Mouse (Mus musculus): ENCODE measurements around the gene Sdhaf1. TPM values are rescaled to one million over a fixed set of nuclear protein-coding genes. Genes with fewer than 3 reads are reported as not detected.
A peak's percentile ranks its signal among the peaks of the same experiment; 100 is the strongest.

Sdhaf1 gene
- polyA plus RNA-seq, 1 experiment from 2014 or later: 24.4 TPM

GRCm38 (mm10) chr7:30296816-30297215, 26.9 kb downstream of the Sdhaf1 start:
- Histone ChIP-seq H3K4me1 (ENCODE audit: control insufficient read depth, insufficient read depth, low read length) (no peaks in the 10 kb centered on the region), H3K27ac (replicated peaks; ENCODE audit: low read depth, low read length) (no peak overlapping the region), H3K9ac (replicated peaks; ENCODE audit: low read length) (no peak overlapping the region), H3K4me2 (ENCODE audit: low read depth, low read length) (no peak overlapping the region), H3K4me3 (ENCODE audit: low read depth, low read length) (no peak overlapping the region), H3K9me3 (replicated peaks; ENCODE audit: control insufficient read depth, low read length) (no peaks in the 10 kb centered on the region), H3K36me3 (replicated peaks; ENCODE audit: control insufficient read depth, insufficient read depth, low read depth, low read length) (peaks cover 9% of the 10 kb centered on the region), H3K27me3 (ENCODE audit: control insufficient read depth, insufficient read depth, low read length) (no peaks in the 10 kb centered on the region)
- 94% methylated on average over 15 of the region's 15 CpGs for WGBS
- no peak for ATAC-seq (replicated peaks; ENCODE audit: insufficient number of reproducible peaks, low FRiP score, low TSS enrichment, low read depth)
- DNase-seq (ENCODE audit: low spot score): no peak

DNA sequence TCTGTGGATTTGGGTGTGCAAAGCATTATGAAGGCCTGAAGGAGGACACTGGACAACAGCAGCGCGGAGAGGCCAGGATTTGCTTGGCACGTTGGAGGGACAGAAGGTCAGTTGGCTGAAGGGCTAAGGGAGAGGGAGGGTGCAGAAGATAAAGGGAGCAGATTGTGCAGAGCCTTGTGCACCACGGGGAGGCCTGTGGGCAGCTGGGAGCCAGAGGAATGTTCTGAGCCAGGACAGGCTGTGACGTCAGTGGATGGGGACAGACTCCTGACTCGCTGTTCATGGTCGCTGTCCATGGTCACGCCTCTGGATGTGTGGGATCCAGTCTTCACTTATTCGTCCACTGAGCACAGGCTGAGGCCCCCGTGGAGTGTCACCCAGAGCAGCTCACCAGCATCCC, 28.6 kb downstream of the Sdhaf1 start:
- WGBS: 66% methylated on average over 10 of the region's 10 CpGs
- Histone ChIP-seq H3K27ac (replicated peaks; ENCODE audit: low read depth, low read length) (no peak overlapping the region), H3K4me3 (ENCODE audit: low read depth, low read length) (no peak overlapping the region), H3K9ac (replicated peaks; ENCODE audit: low read length) (no peak overlapping the region), H3K9me3 (replicated peaks; ENCODE audit: control insufficient read depth, low read length) (no peaks in the 10 kb centered on the region), H3K27me3 (ENCODE audit: control insufficient read depth, insufficient read depth, low read length) (no peaks in the 10 kb centered on the region), H3K4me2 (ENCODE audit: low read depth, low read length) (no peak overlapping the region), H3K36me3 (replicated peaks; ENCODE audit: control insufficient read depth, insufficient read depth, low read depth, low read length) (peaks cover 6% of the 10 kb centered on the region), H3K4me1 (ENCODE audit: control insufficient read depth, insufficient read depth, low read length) (no peaks in the 10 kb centered on the region; the same call in 1 of the 2 replicates)
- no peak for ATAC-seq (replicated peaks; ENCODE audit: insufficient number of reproducible peaks, low FRiP score, low TSS enrichment, low read depth)
- DNase-seq (ENCODE audit: low spot score): no peak

GRCm38 (mm10) chr7:30294296-30294695, 29.4 kb downstream of the Sdhaf1 start:
- Histone ChIP-seq H3K9me3 (replicated peaks; ENCODE audit: control insufficient read depth, low read length) (no peaks in the 10 kb centered on the region), H3K27me3 (ENCODE audit: control insufficient read depth, insufficient read depth, low read length) (no peaks in the 10 kb centered on the region), H3K4me1 (ENCODE audit: control insufficient read depth, insufficient read depth, low read length) (no peaks in the 10 kb centered on the region; the same call in 1 of the 2 replicates), H3K9ac (replicated peaks; ENCODE audit: low read length) (no peak overlapping the region), H3K4me3 (ENCODE audit: low read depth, low read length) (no peak overlapping the region), H3K4me2 (ENCODE audit: low read depth, low read length) (no peak overlapping the region), H3K27ac (replicated peaks; ENCODE audit: low read depth, low read length) (no peak overlapping the region), H3K36me3 (replicated peaks; ENCODE audit: control insufficient read depth, insufficient read depth, low read depth, low read length) (peaks cover 6% of the 10 kb centered on the region)
- WGBS: 92% methylated on average over 5 of the region's 5 CpGs
- DNase-seq (ENCODE audit: low spot score) (no peak), ATAC-seq (replicated peaks; ENCODE audit: insufficient number of reproducible peaks, low FRiP score, low TSS enrichment, low read depth) (no peak)

GRCm38 (mm10) chr7:30293795-30294194, 29.9 kb downstream of the Sdhaf1 start:
- Histone ChIP-seq H3K9me3 (replicated peaks; ENCODE audit: control insufficient read depth, low read length) (no peaks in the 10 kb centered on the region), H3K27me3 (ENCODE audit: control insufficient read depth, insufficient read depth, low read length) (no peaks in the 10 kb centered on the region), H3K4me3 (ENCODE audit: low read depth, low read length) (no peak overlapping the region), H3K9ac (replicated peaks; ENCODE audit: low read length) (no peak overlapping the region), H3K4me2 (ENCODE audit: low read depth, low read length) (no peak overlapping the region), H3K4me1 (ENCODE audit: control insufficient read depth, insufficient read depth, low read length) (no peaks in the 10 kb centered on the region; the same call in 1 of the 2 replicates), H3K27ac (replicated peaks; ENCODE audit: low read depth, low read length) (no peak overlapping the region), H3K36me3 (replicated peaks; ENCODE audit: control insufficient read depth, insufficient read depth, low read depth, low read length) (peaks cover 5% of the 10 kb centered on the region)
- 83% methylated on average over 13 of the region's 13 CpGs for WGBS
- ATAC-seq (replicated peaks; ENCODE audit: insufficient number of reproducible peaks, low FRiP score, low TSS enrichment, low read depth) (no peak), DNase-seq (ENCODE audit: low spot score) (no peak)

- WGBS: 7% methylated on average over 35 of the region's 35 CpGs
- peaks cover under 1% of the 10 kb centered on the region for H3K36me3 ChIP-seq (replicated peaks; ENCODE audit: control insufficient read depth, insufficient read depth, low read depth, low read length)
- no peak within 1 kb of the TSS for H3K27ac ChIP-seq (replicated peaks; ENCODE audit: low read depth, low read length)
- H3K4me3 ChIP-seq (ENCODE audit: low read depth, low read length): peak within 1 kb of the TSS; percentile 89
- no peaks in the 10 kb centered on the region for H3K27me3 ChIP-seq (ENCODE audit: control insufficient read depth, insufficient read depth, low read length)
- H3K9ac ChIP-seq (replicated peaks; ENCODE audit: low read length): peak within 1 kb of the TSS; percentile 93
- DNase-seq (ENCODE audit: low spot score) (peak; percentile 86), ATAC-seq (replicated peaks; ENCODE audit: insufficient number of reproducible peaks, low FRiP score, low TSS enrichment, low read depth) (peak; percentile 61)
- peak within 1 kb of the TSS; percentile 86 for H3K4me2 ChIP-seq (ENCODE audit: low read depth, low read length)
- H3K4me1 ChIP-seq (ENCODE audit: control insufficient read depth, insufficient read depth, low read length): no peaks in the 10 kb centered on the region; the same call in 1 of the 2 replicates
- H3K9me3 ChIP-seq (replicated peaks; ENCODE audit: control insufficient read depth, low read length): no peaks in the 10 kb centered on the region
These were observed 32.2 kb downstream of the Sdhaf1 start, which contains the start of gene Clip3 for GRCm38 (mm10) chr7:30291215-30292131. Gene Clip3 (plus strand): TSS chr7:30291728.

GRCm38 (mm10) chr7:30289714-30290399, 33.8 kb downstream of the Sdhaf1 start:
- H3K9ac ChIP-seq (replicated peaks; ENCODE audit: low read length): peak overlapping the region; percentile 2; the same call in 1 of the 2 replicates
- 41% methylated on average over 10 of the region's 10 CpGs for WGBS
- no peak; the same call in 1 of the 2 replicates for ATAC-seq (replicated peaks; ENCODE audit: insufficient number of reproducible peaks, low FRiP score, low TSS enrichment, low read depth)
- no peak overlapping the region for H3K4me3 ChIP-seq (ENCODE audit: low read depth, low read length)
- no peaks in the 10 kb centered on the region; the same call in 1 of the 2 replicates for H3K4me1 ChIP-seq (ENCODE audit: control insufficient read depth, insufficient read depth, low read length)
- H3K36me3 ChIP-seq (replicated peaks; ENCODE audit: control insufficient read depth, insufficient read depth, low read depth, low read length): no peaks in the 10 kb centered on the region; the same call in none of the 2 replicates
- no peak overlapping the region for H3K27ac ChIP-seq (replicated peaks; ENCODE audit: low read depth, low read length)
- peak; percentile 42 for DNase-seq (ENCODE audit: low spot score)
- no peaks in the 10 kb centered on the region for H3K9me3 ChIP-seq (replicated peaks; ENCODE audit: control insufficient read depth, low read length)
- H3K27me3 ChIP-seq (ENCODE audit: control insufficient read depth, insufficient read depth, low read length): no peaks in the 10 kb centered on the region
- H3K4me2 ChIP-seq (ENCODE audit: low read depth, low read length): no peak overlapping the region

GRCm38 (mm10) chr7:30289071-30289713, 34.5 kb downstream of the Sdhaf1 start:
- WGBS: 62% methylated on average over 7 of the region's 7 CpGs
- ATAC-seq (replicated peaks; ENCODE audit: insufficient number of reproducible peaks, low FRiP score, low TSS enrichment, low read depth): no peak
- Histone ChIP-seq H3K36me3 (replicated peaks; ENCODE audit: control insufficient read depth, insufficient read depth, low read depth, low read length) (no peaks in the 10 kb centered on the region; the same call in 1 of the 2 replicates), H3K27me3 (ENCODE audit: control insufficient read depth, insufficient read depth, low read length) (no peaks in the 10 kb centered on the region), H3K9me3 (replicated peaks; ENCODE audit: control insufficient read depth, low read length) (no peaks in the 10 kb centered on the region), H3K9ac (replicated peaks; ENCODE audit: low read length) (peak overlapping the region; percentile 2; the same call in 1 of the 2 replicates), H3K27ac (replicated peaks; ENCODE audit: low read depth, low read length) (no peak overlapping the region), H3K4me3 (ENCODE audit: low read depth, low read length) (no peak overlapping the region), H3K4me1 (ENCODE audit: control insufficient read depth, insufficient read depth, low read length) (no peaks in the 10 kb centered on the region; the same call in 1 of the 2 replicates), H3K4me2 (ENCODE audit: low read depth, low read length) (no peak overlapping the region)
- DNase-seq (ENCODE audit: low spot score): no peak
